Mouse (Mus musculus): ENCODE results near the gene Atp6v1g2.

DNA sequence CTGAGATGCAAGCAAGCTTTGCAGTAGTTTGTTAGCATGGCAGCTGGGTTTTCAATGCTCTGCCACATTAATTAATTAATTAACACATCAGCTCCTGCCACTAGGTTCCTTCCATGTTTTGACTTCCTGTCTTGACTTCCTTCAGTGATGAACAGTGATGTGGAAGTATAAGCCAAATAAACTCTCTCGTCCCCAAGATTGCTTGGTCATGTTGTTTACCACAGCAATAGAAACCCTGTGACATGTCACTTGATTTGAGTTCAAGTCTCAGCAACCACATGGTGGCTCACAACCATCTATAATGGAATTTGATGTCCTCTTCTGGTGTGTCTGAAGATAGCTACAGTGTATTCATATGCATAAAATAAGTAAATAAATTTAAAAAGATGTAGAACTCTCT lies 23.9 kb downstream of the Atp6v1g2 start:
- TF ChIP-seq CTCF (IDR thresholded peaks at IDR 0.05; ENCODE audit: low read depth): no peak
- no peak for TF ChIP-seq EP300 (optimal IDR thresholded peaks at IDR 0.05)

All from stomach, postnatal 0 days (tissue).